ENCODE assay signal across 8 mouse cellular contexts in the genomic region with DNA sequence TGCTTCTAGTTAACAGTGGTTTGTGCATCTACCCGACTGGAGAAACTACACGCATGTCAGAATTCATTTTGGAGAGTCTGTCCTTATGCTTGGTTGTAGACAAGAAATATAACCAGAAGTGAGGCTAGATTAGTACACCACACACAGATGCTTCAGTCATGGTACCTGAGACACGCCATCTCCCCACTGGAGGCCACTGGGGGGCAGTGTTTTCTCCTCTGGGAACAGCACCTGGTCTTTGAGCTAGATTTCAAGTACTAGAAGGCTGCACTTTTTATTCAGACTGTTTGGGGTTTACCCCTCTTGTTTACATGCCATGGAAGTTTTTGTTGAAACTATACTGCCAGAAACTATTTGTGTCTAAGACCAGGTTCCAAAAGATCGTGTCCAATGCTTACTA. TPM values are rescaled to one million over a fixed set of nuclear protein-coding genes. Genes with fewer than 3 reads are reported as not detected.
DNase-seq lines count a peak whose midpoint lies in the region; ATAC-seq and TF ChIP-seq lines count a peak whose summit lies in the region.

No protein-coding gene starts in this region.

- no peaks in the 10 kb centered on the region; the same call in 1 of the 2 replicates for H3K27me3 ChIP-seq in kidney, adult 2 months (replicated peaks; ENCODE audit: control insufficient read depth, insufficient read depth, low read length)
- no peaks in the 10 kb centered on the region for H3K27me3 ChIP-seq in lung, postnatal 0 days (replicated peaks; ENCODE audit: insufficient read depth, low read length)
- no peaks in the 10 kb centered on the region for H3K27me3 ChIP-seq in spleen, adult 2 months (ENCODE audit: control insufficient read depth, insufficient read depth, low read length)

- ATAC-seq in frontal cortex, adult (ENCODE audit: low TSS enrichment): peak; percentile 89
- no peak for ATAC-seq in lung, postnatal 0 days

- no peak for TF ChIP-seq EP300 in lung, postnatal 0 days (IDR thresholded peaks at IDR 0.05)

- H3K9me3 ChIP-seq in lung, postnatal 0 days (ENCODE audit: low read length): no peaks in the 10 kb centered on the region

- peak; percentile 69 for TF ChIP-seq CTCF in kidney, adult 2 months (conservative IDR thresholded peaks at IDR 0.05; ENCODE audit: insufficient read depth, insufficient read length, low read depth, low read length)
- peak; percentile 72 for TF ChIP-seq CTCF in lung, postnatal 0 days (IDR thresholded peaks at IDR 0.05)
- peak; percentile 52; the same call in 1 of the 2 replicates for TF ChIP-seq CTCF in spleen, adult 2 months (IDR thresholded peaks at IDR 0.05; ENCODE audit: extremely low read depth, insufficient read depth, insufficient read length, insufficient replicate concordance)

- no peaks in the 10 kb centered on the region for H3K4me1 ChIP-seq in kidney, adult 2 months (ENCODE audit: control insufficient read depth, insufficient read depth, low read length)
- H3K4me1 ChIP-seq in lung, postnatal 0 days (ENCODE audit: insufficient read depth, low read depth, low read length): no peaks in the 10 kb centered on the region
- no peaks in the 10 kb centered on the region for H3K4me1 ChIP-seq in spleen, adult 2 months (ENCODE audit: control insufficient read depth, insufficient read depth, insufficient read length)

- no peak overlapping the region for H3K4me3 ChIP-seq in kidney, adult 2 months (ENCODE audit: insufficient read depth, low read depth, low read length)
- H3K4me3 ChIP-seq in lung, postnatal 0 days (ENCODE audit: low read depth, low read length): no peak overlapping the region
- no peak overlapping the region for H3K4me3 ChIP-seq in spleen, adult 2 months (ENCODE audit: extremely low read depth, insufficient read depth, insufficient read length)

- TF ChIP-seq POLR2A in kidney, adult 2 months (IDR thresholded peaks at IDR 0.05; ENCODE audit: low read depth, low read length): no peak
- TF ChIP-seq POLR2A in spleen, adult 2 months (IDR thresholded peaks at IDR 0.05; ENCODE audit: low read depth, low read length): no peak

- DNase-seq in frontal cortex, postnatal 25 days (ENCODE audit: low spot score in 2 of 2): no peak
- peak; percentile 40 for DNase-seq in urinary bladder, postnatal 14 days (ENCODE audit: low spot score)
- DNase-seq in urinary bladder, postnatal 10 days (ENCODE audit: low spot score): no peak
- DNase-seq in cerebellum, adult 9-11 months: peak; percentile 33
- DNase-seq in kidney, adult 2 months: peak; percentile 60
- peak; percentile 29 for DNase-seq in lung, postnatal 0 days (ENCODE audit: low spot score)
- DNase-seq in spleen, adult 2 months (ENCODE audit: low read depth in 1 of 2, low spot score in 2 of 2): peak; percentile 12 to 63

- H3K27ac ChIP-seq in kidney, adult 2 months (ENCODE audit: insufficient read depth, low read depth, low read length): no peak overlapping the region
- H3K27ac ChIP-seq in lung, postnatal 0 days (ENCODE audit: low read length): no peak overlapping the region
- H3K27ac ChIP-seq in spleen, adult 2 months (ENCODE audit: insufficient read depth, low read length): no peak overlapping the region

- H3K9ac ChIP-seq in lung, postnatal 0 days (replicated peaks; ENCODE audit: low read depth): no peak overlapping the region

- 25% methylated on average over 4 of the region's 4 CpGs for WGBS in kidney, adult 2 months
- 27% methylated on average over 4 of the region's 4 CpGs for WGBS in lung, postnatal 0 days
- WGBS in spleen, adult 2 months: 32% methylated on average over 4 of the region's 4 CpGs

- H3K4me2 ChIP-seq in lung, postnatal 0 days (replicated peaks; ENCODE audit: low read depth, low read length): no peak overlapping the region

- no peaks in the 10 kb centered on the region for H3K36me3 ChIP-seq in kidney, adult 2 months (ENCODE audit: control insufficient read depth, insufficient read depth, low read length)
- H3K36me3 ChIP-seq in lung, postnatal 0 days (ENCODE audit: insufficient read depth, low read length): no peaks in the 10 kb centered on the region
- no peaks in the 10 kb centered on the region for H3K36me3 ChIP-seq in spleen, adult 2 months (ENCODE audit: control insufficient read depth, insufficient read depth, low read length)

RNA-seq across cellular contexts. Expression of gene Psmd14, which starts 43.2 kb away (rescaled TPM):
- polyA plus RNA-seq in kidney, adult 2 months (2012; rRNA removed): 15.0 and 22.5 TPM in 2 replicates
- 87.4 and 94.3 TPM in 2 replicates for polyA plus RNA-seq in lung, postnatal 0 days (2015; fragmentation: Nextera tagmentation; extraction: Ambion mirVana)
- 5.2 and 7.8 TPM in 2 replicates for polyA plus RNA-seq in spleen, adult 2 months (2012; rRNA removed)

Comparison
In these comparisons a context has a peak if more than half of its experiments do, and no peak if none do; other contexts are left out.
1. DNase-seq: peak in urinary bladder, postnatal 14 days (single experiment), cerebellum, adult 9-11 months (single experiment), kidney, adult 2 months (single experiment), lung, postnatal 0 days (single experiment) and spleen, adult 2 months (2 of 2); none in frontal cortex, postnatal 25 days (0 of 2) and urinary bladder, postnatal 10 days (single experiment).
2. Peak in every context shown above with its lines, with median percentiles within 50 percentile points of each other: CTCF ChIP-seq.